Mouse (Mus musculus) CD4-positive helper T cell, adult 2 months (primary cell): ENCODE measurements around the gene Capn11.

Source experiments
- DNase-seq: peaks from one replicate; pipeline ENCODE4 v3.0.0-alpha.2; 2012; ENCODE audit warnings: low read depth, missing footprints, low spot score

Gene Capn11

DNA sequence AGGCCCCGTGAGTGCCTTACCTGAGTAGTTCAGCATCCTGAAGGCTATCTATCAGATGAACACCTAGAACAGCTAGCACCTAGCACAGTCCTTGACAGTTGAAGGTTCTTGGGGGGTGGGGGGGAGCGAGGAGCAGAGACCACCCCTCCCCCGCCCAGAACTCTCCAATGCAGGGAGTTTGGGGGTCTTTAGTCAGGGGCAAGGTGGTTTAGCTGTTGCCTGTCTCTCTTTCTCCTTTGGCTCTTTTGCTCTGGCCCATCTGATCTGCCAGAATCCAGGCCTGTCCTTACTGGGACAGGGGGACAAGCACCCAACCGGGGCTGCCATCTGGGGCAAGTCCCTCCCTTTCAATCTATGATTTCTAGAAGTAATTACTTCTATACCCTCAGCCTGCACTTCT is at the start of gene Capn11:
Gene Capn11 (minus strand): TSS at position 101 of the 400 bp plus-strand sequence.
- DNase-seq, result no peak

DNA sequence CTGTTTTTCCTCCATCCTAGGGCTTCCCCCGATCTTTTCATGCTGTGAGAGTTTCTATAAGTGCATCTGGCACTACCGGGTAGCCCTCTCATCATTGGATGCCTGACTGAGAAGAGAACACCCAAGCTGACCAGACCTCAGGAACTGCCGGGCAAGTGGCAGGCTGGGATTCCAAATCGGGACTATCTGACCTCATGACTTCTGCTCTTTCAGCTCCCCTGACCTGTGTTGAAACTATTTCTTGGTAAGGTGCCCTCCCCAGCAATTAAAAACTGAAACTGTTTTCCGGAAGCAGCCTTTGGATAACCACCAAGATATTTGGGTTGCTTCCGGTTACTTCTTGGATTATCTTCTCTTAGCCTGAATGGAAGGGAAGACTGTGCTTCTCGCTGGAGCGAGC is 49.1 kb upstream of the Capn11 start:
- no peak for DNase-seq

DNA sequence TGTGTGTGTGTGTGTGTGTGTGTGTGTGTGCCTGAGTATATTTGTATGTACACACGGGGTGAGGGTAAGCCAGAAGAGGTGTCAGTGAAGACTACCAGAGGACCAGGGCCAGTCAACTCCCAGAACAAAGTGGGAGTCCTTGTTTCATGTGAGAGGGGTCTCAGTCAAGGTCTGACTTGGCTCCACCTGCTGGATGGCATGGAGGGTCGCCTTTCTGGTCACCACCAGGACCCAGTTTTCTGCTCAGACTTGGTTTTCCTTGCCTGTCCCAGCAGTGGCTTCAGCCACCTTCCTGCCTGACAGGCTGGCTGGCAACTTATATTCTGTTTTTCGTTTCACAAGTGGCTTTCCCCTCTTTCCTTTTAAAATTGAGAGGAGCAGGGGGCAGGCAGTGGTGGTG is 48.3 kb upstream of the Capn11 start:
- no peak for DNase-seq

DNA sequence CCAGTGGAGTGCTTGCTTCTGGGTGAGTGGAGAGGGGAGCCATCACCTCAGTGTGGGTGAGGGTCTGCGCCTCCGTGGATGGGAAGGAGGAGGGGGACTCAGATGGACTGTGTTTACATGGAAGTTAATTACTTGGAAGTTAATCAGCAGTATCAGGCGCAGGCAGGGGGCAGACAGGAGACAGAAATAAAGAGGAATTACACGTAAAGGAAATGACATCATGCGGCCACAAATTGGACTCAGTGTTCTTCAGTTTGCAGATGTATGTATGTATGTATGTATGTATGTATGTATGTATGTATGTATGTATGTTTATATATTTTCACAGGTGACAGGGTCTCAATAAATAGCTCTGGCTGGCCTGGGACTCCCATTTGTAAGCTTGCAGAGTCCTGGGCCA is 47.7 kb upstream of the Capn11 start:
- DNase-seq, result no peak

DNA sequence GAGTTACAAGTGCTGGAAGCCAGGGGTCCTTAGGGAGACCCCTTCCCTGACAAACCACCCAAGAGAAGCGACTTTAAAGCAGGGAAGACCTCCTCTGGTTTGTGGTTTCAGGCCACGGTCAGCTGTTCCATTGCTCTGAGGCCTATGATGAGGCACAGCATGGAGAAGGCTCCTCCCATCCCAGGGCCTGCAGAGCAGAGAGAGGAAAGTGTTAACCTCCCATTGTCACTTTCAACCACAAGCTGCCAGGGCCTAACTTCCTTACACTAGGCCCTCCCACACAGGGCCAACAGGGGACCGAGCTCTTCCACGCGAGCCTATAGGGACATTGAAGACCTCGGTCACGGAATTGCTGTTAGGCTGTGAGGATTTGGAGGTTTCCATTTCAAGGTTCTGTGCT is 44.1 kb upstream of the Capn11 start:
- peak; percentile 33 for DNase-seq

DNA sequence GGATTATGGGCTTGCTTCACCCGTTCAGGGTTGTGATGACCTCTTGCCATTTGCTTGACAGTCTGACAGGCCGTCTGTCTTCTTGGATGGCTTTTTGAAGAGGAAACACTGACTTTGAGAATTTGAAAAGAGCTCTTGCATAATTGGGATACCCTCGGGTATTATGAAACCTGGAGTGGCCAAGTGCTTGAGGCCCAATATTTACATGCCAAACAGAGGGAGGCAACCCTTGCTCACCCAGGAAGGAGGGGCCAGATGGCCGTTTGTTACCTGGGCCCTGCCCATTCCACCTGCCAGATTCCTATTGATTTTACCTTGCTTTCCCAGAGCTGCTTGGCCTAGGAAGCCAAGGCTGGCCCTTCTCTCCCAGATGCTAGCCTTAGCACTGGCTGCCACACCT is 43.1 kb upstream of the Capn11 start:
- no peak for DNase-seq

DNA sequence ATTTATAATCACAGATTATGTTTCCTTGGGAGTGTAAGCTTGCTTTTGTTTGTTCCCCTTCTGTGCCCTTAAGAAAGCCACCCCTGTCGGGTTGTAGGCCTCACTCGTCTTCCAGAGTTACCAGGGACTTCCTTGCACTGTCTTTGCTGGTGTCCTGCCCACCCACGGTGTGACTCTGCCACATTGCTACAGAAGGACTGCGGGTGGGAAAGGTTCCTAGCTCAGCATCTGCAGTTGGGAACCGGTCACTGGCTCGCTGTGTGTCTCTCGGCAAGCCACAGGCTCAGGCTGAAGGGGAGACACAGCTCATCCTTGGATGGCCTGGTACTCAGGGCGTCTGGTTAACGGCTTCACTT is 42.1 kb upstream of the Capn11 start:
- no peak for DNase-seq

DNA sequence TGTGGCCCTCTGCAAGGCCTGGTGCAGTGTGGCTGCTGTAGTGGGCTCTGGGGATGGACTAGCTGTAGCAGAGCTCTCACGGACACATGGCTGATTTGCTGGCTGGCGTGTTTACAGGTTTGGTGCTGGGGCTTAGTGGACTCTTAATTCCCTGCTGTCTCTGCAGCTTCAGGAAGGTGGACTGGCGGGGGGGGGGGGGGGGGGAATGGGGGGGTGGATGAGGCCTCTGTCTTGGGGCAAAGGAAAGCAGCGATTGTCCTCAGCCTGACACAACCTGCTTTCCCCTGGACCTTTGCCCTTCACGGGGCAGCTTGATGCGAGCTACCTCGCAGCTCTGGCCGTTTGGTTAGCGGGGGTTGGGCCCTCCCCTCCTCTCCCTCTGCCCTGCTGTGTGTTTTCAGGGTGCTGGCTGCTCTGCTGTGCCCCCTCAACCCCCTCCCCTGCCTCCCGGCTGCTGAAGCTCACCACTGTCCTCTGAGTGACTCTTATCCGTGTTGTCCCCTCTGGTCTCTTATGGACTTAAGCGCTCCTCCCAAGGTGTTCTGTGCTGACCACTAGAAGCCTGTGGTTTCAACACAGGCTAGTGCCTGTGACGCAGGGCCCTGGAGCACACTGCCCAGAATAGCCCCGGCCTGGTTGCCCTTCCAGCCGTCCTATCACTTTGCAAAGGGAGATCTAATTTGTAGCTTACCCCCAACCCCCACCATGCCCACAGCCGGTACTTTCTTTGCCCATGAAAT is 41.5 kb upstream of the Capn11 start:
- no peak for DNase-seq

DNA sequence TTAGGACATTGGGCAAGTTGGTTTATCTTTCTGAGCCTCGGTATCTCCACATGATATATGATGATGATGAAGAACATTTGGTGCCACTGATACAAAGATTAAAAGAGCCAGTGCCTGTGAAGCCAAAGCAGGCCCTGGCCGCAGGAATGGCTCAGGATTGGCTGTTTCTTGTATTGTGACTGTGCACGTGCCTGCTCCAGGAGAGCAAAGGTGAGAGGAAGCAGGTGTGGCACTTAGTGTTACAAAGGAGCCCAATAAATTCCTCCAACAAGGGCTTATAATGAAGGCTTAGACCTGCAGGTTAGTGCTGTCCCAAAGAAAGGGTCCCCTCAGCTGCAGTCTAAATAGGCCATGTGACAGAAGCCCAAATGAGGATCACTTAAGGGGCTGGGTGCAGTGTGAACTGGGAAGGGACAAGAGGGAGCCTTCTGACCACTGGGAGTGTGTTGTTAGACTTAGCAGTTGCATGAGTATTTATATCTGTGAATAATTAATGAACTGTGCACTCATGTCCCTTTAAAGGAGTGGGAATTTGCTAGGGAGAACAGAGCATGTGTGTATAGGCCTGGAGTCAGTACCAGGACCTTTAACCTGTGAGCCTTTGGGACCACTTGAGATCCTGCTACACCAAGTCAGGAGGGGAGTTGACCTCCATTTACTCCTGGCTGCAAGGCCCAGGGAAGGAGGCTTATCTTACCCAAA is 40.1 kb upstream of the Capn11 start:
- DNase-seq, result no peak

DNA sequence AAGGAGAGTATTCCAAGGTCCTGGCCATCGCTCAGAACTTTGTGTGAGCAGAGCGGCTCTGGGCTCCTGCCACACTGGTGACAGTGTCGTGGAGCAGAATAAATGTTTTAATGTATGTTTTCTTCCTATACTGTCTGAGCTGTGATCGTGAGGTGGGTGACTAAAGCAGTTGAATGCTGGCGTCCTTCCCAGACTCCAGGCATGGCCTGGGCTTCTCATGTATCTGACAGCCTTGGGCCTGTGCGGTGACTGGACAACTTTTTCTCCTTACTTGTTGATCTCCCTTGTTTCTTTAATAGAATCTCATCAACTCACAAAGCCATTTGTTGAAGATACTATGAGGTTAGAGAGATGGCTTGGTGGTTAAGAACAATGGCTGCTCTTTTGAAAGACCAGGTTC is 39.2 kb upstream of the Capn11 start:
- no peak for DNase-seq

DNA sequence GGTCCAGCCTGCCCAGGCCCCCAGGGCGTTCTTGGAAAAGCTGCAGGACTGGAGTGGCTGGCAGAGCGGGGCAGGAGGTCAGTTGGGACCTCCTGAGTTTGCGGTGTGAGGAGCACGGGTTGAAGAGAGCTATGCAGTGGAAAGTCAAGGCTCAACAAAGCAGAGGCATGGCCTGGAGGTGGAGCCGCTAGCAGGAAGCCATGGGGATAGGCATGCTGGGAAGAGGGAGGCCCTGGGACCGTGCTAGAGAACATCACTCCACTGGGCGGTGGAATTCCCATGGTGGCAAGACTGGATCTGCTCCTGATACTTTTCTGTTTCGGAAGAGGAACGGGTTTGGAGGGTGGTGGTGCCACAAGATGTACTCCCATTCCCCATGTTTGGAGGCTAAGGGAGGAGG is 37.9 kb upstream of the Capn11 start:
- no peak for DNase-seq

DNA sequence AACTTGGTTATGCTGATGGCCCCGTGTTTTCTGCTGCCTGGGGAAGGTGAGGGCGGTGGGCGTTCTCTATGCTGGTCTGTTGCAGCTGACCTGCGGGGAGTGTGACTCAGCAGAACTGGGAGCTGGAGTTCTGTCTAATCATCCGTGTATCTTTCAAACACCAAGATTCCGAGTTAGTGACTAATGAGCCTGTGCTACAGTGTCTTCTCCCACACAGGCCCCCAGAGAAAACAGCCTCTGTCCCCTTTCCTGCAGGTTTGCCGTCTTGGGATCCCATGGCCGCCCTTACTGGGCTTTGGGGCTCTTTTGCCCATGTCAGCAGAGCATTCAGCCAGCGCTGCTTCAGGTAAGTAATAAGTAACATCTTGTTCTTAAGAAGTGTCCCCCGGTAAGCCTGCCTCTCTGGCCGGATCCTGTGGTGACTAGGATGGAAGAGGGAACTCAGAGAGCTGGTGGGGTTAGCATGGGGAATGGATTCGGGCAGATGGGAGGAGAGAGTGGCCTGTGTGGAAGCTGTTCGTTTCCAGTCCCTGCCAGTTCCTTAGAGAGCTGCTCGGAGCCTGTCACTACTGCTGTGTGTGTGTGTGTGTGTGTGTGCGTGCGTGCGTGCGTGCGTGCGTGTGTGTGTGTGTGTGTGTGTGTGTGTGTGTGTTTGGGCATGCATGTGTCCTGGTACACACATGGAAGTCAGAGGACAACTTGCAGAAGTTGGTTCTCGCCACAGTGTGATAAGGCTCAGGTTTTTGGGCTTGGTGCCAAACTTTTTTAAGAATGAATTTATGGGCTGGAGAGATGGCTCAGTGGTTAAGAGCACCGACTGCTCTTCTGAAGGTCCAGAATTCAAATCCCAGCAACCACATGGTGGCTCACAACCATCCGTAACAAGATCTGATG is 36.3 kb upstream of the Capn11 start:
- no peak for DNase-seq

DNA sequence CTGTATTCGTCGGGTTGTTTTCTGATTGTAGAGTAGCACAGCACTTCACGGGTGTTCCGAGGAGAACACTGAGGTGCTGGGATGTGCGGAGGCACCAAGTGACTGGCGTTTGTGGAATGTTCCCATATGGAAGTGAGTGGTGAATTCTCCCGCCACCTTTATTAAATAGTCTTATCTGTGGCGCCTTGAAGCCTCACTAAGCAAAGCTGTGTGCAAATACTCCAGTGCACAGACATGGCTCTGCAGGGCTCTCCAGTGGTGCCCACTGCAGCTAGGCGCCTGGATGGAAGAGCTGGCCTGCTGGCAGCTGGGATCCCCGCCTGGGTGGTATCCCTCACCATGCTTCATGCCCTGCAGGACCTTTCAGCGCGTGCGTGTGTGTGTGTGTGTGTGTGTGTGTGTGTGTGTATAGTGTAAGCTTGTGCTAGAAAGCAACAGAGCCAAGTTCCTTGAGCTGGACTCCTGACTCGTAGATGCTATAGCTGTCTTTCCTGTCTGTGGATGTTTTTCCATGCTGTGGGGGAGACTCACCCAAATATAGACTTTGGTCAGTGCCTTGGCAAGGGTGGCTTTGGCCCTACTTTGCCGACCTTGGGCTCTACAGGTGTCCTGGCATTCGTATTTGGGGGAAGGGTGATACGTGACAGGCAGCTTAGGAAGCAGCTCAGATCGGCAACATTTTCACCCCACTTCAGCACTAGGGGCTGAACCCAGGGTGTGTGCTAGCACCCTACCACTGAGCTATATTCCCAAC is 34.9 kb upstream of the Capn11 start:
- no peak for DNase-seq

DNA sequence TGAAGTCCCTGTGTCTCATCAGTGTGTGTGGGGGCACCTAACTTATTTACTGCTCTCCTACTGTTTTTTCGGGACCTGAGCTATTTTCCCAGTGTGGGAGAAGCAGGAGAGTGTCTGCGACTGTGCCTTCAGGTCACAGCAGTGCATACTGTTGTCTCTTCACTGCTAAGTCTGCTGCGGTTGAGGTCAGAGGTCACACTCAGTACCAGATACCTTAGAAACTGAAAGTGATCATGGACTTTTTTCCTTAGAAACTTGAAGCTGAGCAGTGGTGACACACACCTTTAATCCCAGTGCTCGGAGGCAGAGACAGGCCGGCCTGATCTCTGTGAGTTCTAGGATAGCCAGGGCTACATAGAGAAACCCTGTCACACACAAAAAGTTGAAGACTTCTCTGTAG is 33.0 kb upstream of the Capn11 start:
- no peak for DNase-seq

DNA sequence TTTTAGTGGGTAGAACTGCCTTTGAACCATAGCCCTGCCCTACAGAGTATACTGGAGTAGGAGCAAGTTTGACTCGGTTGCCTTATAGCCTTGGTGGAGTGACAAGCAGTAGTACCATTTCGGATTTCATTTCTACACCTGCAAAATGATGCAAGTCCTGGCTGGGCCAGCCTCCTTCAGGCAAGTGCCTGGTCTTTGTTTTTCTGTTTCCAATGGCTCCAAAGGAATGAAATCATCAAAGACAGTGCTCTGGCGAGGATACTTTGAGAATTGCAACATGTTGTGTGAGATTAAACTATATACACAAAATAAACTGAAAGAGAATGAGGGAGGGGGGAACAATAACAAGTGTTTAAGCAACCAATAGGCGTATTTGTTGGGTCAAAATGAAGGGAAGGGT is 30.9 kb upstream of the Capn11 start:
- DNase-seq, result no peak

DNA sequence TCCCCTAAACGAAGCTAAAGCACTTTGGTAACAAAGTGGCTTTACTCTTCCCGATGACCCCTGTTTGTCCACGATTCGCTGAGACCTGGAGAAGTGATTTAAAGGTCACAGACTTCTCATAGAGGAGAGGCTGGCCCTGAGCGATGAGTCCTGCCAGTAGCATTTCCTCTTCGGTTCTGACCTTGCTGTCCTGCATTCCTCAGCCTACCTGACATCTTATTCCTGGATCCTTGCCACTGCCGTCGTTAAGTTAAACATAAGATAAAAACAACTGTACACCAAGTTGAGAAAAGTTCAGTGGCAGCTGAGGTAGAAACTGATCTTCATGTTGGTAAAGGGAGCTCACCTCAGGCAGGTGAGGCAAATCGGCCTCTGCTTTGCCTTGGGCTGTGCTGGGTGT is 30.0 kb upstream of the Capn11 start:
- DNase-seq, result no peak

DNA sequence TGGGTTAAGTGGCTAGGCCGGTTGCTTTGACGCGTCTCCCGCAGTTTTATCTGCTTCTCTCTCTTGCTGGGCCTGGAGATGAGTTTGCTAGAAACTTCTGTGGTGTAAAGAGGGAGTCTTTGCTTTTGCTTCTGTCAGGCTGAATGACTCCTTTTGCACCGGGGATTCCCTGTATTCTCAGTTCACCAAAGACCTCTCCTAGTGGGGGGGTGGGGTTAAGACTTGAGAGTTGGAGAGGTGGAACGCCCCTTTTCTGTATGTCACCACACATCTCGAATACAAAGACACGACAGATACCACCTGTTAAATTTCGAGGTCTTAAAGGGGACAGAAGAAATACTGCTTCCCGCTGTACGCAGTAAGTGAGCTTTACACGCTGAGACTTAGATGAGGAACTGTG is 27.6 kb upstream of the Capn11 start, which contains the start of gene Tmem63b:
Gene Tmem63b (minus strand): TSS at position 190 of the 400 bp plus-strand sequence.
- DNase-seq, result peak; percentile 76

DNA sequence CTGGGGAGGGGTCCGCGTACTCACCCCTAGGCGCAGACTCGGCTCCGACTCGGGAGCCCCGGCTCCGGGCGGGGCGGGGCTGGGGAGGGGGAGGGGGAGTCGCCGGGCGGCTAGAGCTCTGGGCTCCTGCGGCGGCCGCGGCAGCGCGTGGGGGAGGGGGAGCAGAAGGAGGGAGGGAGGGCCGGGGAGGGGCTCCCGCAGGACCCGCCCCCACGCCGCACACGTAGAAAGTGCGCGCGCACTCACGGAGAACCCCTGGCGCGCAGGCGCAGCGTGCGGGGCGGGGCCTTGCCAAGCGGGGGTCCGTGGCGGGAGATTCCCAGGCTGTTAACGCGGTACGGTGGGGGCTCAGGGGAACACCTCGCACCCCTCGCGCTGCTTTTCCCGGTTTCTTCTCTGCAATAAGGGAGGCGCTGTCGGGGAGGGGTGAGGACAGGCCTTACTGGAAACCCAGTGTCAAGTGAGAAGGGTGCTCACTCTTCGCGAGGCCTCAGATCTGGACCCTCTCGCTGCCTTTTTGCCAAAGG is 27.0 kb upstream of the Capn11 start, which contains the start of gene Mrpl14:
Gene Mrpl14 (plus strand): TSS at position 230 of the 527 bp plus-strand sequence.
- DNase-seq, result peak; percentile 94

DNA sequence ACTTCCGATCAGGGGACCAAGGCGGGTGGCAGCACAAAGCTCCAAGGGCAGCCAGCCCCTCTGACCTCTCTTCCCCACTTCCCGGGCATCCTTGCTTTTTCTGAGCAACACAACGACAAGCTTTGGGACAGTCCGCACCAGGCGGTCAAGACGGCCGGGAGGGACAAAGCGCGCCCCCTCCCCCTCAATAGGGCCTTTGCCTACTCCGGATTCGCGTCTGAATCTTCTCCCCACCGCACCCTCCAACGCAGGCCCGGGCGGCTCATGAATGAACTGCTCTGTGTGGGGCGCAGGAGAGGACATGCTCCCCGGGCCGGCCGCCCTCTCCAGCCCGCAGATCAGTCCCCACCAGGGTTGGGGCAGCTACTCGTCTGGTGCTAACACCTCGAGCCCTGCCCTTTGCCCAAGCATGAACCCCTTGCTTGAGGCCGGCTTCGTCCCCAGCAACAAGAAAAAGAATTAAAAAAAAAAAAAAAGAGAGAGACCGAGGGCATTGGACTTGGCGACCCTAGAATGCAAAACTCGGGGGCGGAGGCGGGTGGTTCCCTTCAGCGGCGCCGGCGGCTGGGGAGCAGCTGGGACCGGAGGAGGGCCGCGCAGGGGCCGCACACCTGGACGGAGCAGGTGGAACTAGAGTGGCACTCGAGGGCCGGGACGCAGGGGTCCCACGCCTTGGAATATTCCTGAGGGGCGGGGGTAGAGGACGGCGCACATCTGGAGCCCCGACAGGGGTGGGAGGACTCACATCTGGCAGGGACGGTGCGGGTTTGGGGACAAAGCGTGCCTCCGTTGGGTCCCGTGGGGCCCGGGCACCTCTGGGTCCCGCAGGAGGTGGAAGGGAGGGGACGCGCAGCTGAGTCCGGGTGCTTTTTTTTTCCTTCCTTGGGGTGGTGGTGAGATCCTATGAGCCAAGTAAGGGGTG is 26.3 kb upstream of the Capn11 start:
- peak; percentile 35 for DNase-seq

DNA sequence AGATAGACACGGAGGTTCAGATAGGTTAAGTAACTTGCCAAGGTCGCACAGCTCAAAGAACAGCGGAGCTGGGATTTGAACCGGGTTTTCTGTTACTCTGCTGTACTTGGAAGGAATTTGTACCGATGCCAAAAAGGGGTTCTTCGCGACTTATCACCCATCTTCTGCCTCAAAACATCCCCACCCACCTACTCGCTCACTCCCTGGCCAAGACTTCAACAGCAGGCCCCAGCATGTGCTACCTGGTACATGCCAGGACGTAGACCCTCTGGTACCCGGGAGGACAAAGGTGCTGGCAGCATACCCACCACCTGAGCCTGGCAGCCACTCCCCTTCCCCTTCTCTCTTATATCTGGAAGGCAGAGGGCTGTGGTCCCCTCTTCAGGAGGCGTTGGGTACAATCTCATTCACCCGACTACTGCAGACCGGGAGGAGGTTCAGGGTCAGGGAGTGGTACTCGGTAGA is 25.6 kb upstream of the Capn11 start:
- no peak for DNase-seq
